8 mouse cellular contexts compared by ENCODE assay signal in genomic region chr7:46544195-46544641, GRCm38 (mm10).
A peak's percentile ranks its signal among the peaks of the same experiment; 100 is the strongest.
DNase-seq lines count a peak whose midpoint lies in the region; ATAC-seq and TF ChIP-seq lines count a peak whose summit lies in the region.

No protein-coding gene starts in this region.

- ATAC-seq in hindbrain, embryonic 13.5 days (ENCODE audit: low FRiP score), result 0 out of 2 replicates have a peak, but pooled peaks have one; percentile 57
- ATAC-seq in hindbrain, embryonic 11.5 days (ENCODE audit: low FRiP score), result no peak
- ATAC-seq in hindbrain, postnatal 0 days, result peak; percentile 87
- no peak; the same call in 1 of the 2 replicates for ATAC-seq in midbrain, embryonic 14.5 days (ENCODE audit: low FRiP score, low TSS enrichment)
- ATAC-seq in kidney, embryonic 16.5 days (ENCODE audit: low FRiP score, low TSS enrichment), result no peak
- ATAC-seq in activated CD4-positive, CD25-positive, alpha-beta regulatory T cell, adult 4 months, result no peak

- WGBS in hindbrain, embryonic 13.5 days, result 64% methylated on average over 12 of the region's 12 CpGs
- 85% methylated on average over 12 of the region's 12 CpGs for WGBS in hindbrain, embryonic 11.5 days
- 39% methylated on average over 12 of the region's 12 CpGs for WGBS in hindbrain, postnatal 0 days
- WGBS in midbrain, embryonic 14.5 days, result 69% methylated on average over 12 of the region's 12 CpGs
- whole genome bisulfite sequencing in kidney, embryonic 16.5 days, result 79% methylated on average over 12 of the region's 12 CpGs

- peak overlapping the region; percentile 23; the same call in 1 of the 2 replicates for H3K27ac ChIP-seq in hindbrain, embryonic 13.5 days
- H3K27ac ChIP-seq in hindbrain, embryonic 11.5 days (ENCODE audit: low read depth, low read length), result no peak overlapping the region
- H3K27ac ChIP-seq in hindbrain, postnatal 0 days, result peak overlapping the region; percentile 54; the same call in 1 of the 2 replicates
- H3K27ac ChIP-seq in midbrain, embryonic 14.5 days (replicated peaks; ENCODE audit: low read depth, low read length), result 0 out of 2 replicates have a peak overlapping the region, but pooled peaks have one; percentile 37
- H3K27ac ChIP-seq in kidney, embryonic 16.5 days (ENCODE audit: low read length), result no peak overlapping the region

- H3K36me3 ChIP-seq in hindbrain, embryonic 13.5 days, result peaks cover 3% of the 10 kb centered on the region; the same call in 1 of the 2 replicates
- no peaks in the 10 kb centered on the region for H3K36me3 ChIP-seq in hindbrain, embryonic 11.5 days (ENCODE audit: control insufficient read depth, insufficient read depth, low read length)
- H3K36me3 ChIP-seq in hindbrain, postnatal 0 days (ENCODE audit: insufficient read depth, low read length), result no peaks in the 10 kb centered on the region
- H3K36me3 ChIP-seq in midbrain, embryonic 14.5 days (ENCODE audit: control insufficient read depth, insufficient read depth, low read length), result peaks cover 8% of the 10 kb centered on the region; the same call in 1 of the 2 replicates
- no peaks in the 10 kb centered on the region for H3K36me3 ChIP-seq in kidney, embryonic 16.5 days (ENCODE audit: insufficient read depth, low read length)

- H3K4me3 ChIP-seq in hindbrain, embryonic 13.5 days, result no peak overlapping the region
- H3K4me3 ChIP-seq in hindbrain, embryonic 11.5 days (ENCODE audit: low read depth, low read length), result no peak overlapping the region
- no peak overlapping the region for H3K4me3 ChIP-seq in hindbrain, postnatal 0 days (ENCODE audit: low read length)
- H3K4me3 ChIP-seq in midbrain, embryonic 14.5 days (replicated peaks; ENCODE audit: low read depth, low read length), result no peak overlapping the region
- H3K4me3 ChIP-seq in kidney, embryonic 16.5 days (ENCODE audit: low read length), result no peak overlapping the region

- H3K9me3 ChIP-seq in hindbrain, embryonic 13.5 days, result no peaks in the 10 kb centered on the region
- no peaks in the 10 kb centered on the region for H3K9me3 ChIP-seq in hindbrain, embryonic 11.5 days (ENCODE audit: control insufficient read depth, low read length)
- H3K9me3 ChIP-seq in hindbrain, postnatal 0 days (ENCODE audit: low read length), result no peaks in the 10 kb centered on the region
- no peaks in the 10 kb centered on the region for H3K9me3 ChIP-seq in midbrain, embryonic 14.5 days (ENCODE audit: control insufficient read depth, low read length)
- H3K9me3 ChIP-seq in kidney, embryonic 16.5 days (ENCODE audit: low read length), result no peaks in the 10 kb centered on the region

- peaks cover 8% of the 10 kb centered on the region; the same call in 1 of the 2 replicates for H3K4me1 ChIP-seq in hindbrain, embryonic 13.5 days (replicated peaks)
- H3K4me1 ChIP-seq in hindbrain, embryonic 11.5 days (replicated peaks; ENCODE audit: control insufficient read depth, insufficient read depth, low read length), result no peaks in the 10 kb centered on the region
- H3K4me1 ChIP-seq in hindbrain, postnatal 0 days (ENCODE audit: insufficient read depth, low read length), result no peaks in the 10 kb centered on the region; the same call in 1 of the 2 replicates
- no peaks in the 10 kb centered on the region for H3K4me1 ChIP-seq in midbrain, embryonic 14.5 days (ENCODE audit: control insufficient read depth, insufficient read depth, low read length)
- H3K4me1 ChIP-seq in kidney, embryonic 16.5 days (ENCODE audit: insufficient read depth, low read length), result no peaks in the 10 kb centered on the region

- H3K27me3 ChIP-seq in hindbrain, embryonic 13.5 days, result no peaks in the 10 kb centered on the region
- no peaks in the 10 kb centered on the region for H3K27me3 ChIP-seq in hindbrain, embryonic 11.5 days (ENCODE audit: control insufficient read depth, insufficient read depth, low read length)
- H3K27me3 ChIP-seq in hindbrain, postnatal 0 days (ENCODE audit: insufficient read depth, low read length), result no peaks in the 10 kb centered on the region
- H3K27me3 ChIP-seq in midbrain, embryonic 14.5 days (ENCODE audit: control insufficient read depth, insufficient read depth, low read length), result no peaks in the 10 kb centered on the region
- H3K27me3 ChIP-seq in kidney, embryonic 16.5 days (ENCODE audit: insufficient read depth, low read length), result no peaks in the 10 kb centered on the region

- no peak for TF ChIP-seq CTCF in hindbrain, postnatal 0 days (IDR thresholded peaks at IDR 0.05; ENCODE audit: low read depth)

- DNase-seq in hindbrain, embryonic 11.5 days (ENCODE audit: low spot score), result no peak
- DNase-seq in cerebellum, adult 9-11 months, result peak; percentile 98
- peak; percentile 71 for DNase-seq in hindbrain, postnatal 0 days (ENCODE audit: low spot score)
- DNase-seq in midbrain, embryonic 14.5 days, result peak; percentile 47
- no peak for DNase-seq in kidney, adult 18-20 months

- H3K9ac ChIP-seq in hindbrain, embryonic 13.5 days, result no peak overlapping the region
- no peak overlapping the region for H3K9ac ChIP-seq in hindbrain, embryonic 11.5 days (ENCODE audit: low read depth, low read length)
- H3K9ac ChIP-seq in hindbrain, postnatal 0 days (replicated peaks; ENCODE audit: low read length), result no peak overlapping the region
- no peak overlapping the region for H3K9ac ChIP-seq in midbrain, embryonic 14.5 days (replicated peaks; ENCODE audit: low read length)
- no peak overlapping the region for H3K9ac ChIP-seq in kidney, embryonic 16.5 days (replicated peaks; ENCODE audit: low read length)

- no peak overlapping the region for H3K4me2 ChIP-seq in hindbrain, embryonic 13.5 days
- H3K4me2 ChIP-seq in hindbrain, embryonic 11.5 days (replicated peaks; ENCODE audit: low read depth, low read length), result no peak overlapping the region
- H3K4me2 ChIP-seq in hindbrain, postnatal 0 days (ENCODE audit: low read depth, low read length), result no peak overlapping the region
- H3K4me2 ChIP-seq in midbrain, embryonic 14.5 days (ENCODE audit: low read length), result no peak overlapping the region
- H3K4me2 ChIP-seq in kidney, embryonic 16.5 days (replicated peaks; ENCODE audit: low read depth, low read length), result no peak overlapping the region

Comparison
In these comparisons a context has a peak if more than half of its experiments do, and no peak if none do; other contexts are left out.
1. ATAC-seq: peak in hindbrain, embryonic 13.5 days (single experiment) and hindbrain, postnatal 0 days (single experiment); none in hindbrain, embryonic 11.5 days (single experiment), midbrain, embryonic 14.5 days (single experiment), kidney, embryonic 16.5 days (single experiment) and activated CD4-positive, CD25-positive, alpha-beta regulatory T cell, adult 4 months (single experiment).
2. H3K27ac ChIP-seq: peak in hindbrain, embryonic 13.5 days (single experiment), hindbrain, postnatal 0 days (single experiment) and midbrain, embryonic 14.5 days (single experiment); none in hindbrain, embryonic 11.5 days (single experiment) and kidney, embryonic 16.5 days (single experiment).
3. DNase-seq: peak in cerebellum, adult 9-11 months (single experiment), hindbrain, postnatal 0 days (single experiment) and midbrain, embryonic 14.5 days (single experiment); none in hindbrain, embryonic 11.5 days (single experiment) and kidney, adult 18-20 months (single experiment).